Mouse (Mus musculus) CH12.LX (cell line): ENCODE measurements around the gene Pced1b. TPM values are rescaled to one million over a fixed set of nuclear protein-coding genes. Genes with fewer than 3 reads are reported as not detected.

Experiments
- DNase-seq: peaks from one replicate; pipeline ENCODE4 v3.0.0-alpha.2; 2013; ENCODE audit errors: extremely low read depth
- H3K27ac ChIP-seq: 2 replicates; pipeline ENCODE4 v1.5.1; 2012; ENCODE audit warnings: low read depth, mild to moderate bottlenecking, control low read depth, moderate library complexity; ENCODE audit not compliant: insufficient read depth
- H3K27me3 ChIP-seq: replicated peaks from 2 replicates; pipeline ENCODE3; 2012; ENCODE audit warnings: inconsistent platforms
- H3K36me3 ChIP-seq, 2 experiments: replicated peaks in 1 of 2; 2 replicates each; pipeline versions ENCODE3 to v1.6.1; 2012; ENCODE audit warnings: inconsistent platforms in 1 of 2, low read length in 1 of 2, mild to moderate bottlenecking in 1 of 2, mixed read lengths in 1 of 2, moderate library complexity in 1 of 2; ENCODE audit not compliant: control insufficient read depth in 1 of 2, insufficient read depth in 1 of 2
- H3K4me1 ChIP-seq, 2 experiments: 2 replicates each; pipeline ENCODE4 v1.6.1; 2012; ENCODE audit warnings: inconsistent platforms in 1 of 2, moderate library complexity in 1 of 2; ENCODE audit not compliant: insufficient read depth in 2 of 2, control insufficient read depth in 1 of 2
- H3K4me2 ChIP-seq: 2 replicates; pipeline ENCODE4 v1.6.1; 2012; ENCODE audit warnings: low read depth, mild to moderate bottlenecking, control low read depth; ENCODE audit not compliant: poor library complexity, insufficient read depth, severe bottlenecking
- H3K4me3 ChIP-seq, 3 experiments: fragments of 150-350 bp in 1 of 3; sonication (generic) in 1 of 3; replicated peaks in 1 of 3; 2 replicates each; pipeline versions ENCODE3 to v1.5.1; 2011 to 2012; ENCODE audit warnings: low read depth in 2 of 3, low read length in 2 of 3, mild to moderate bottlenecking in 2 of 3, moderate library complexity in 2 of 3, control low read depth in 1 of 3, improper control_type of control experiment in 1 of 3, inconsistent platforms in 1 of 3, mixed read lengths in 1 of 3; ENCODE audit not compliant: poor library complexity in 1 of 3
- H3K79me2 ChIP-seq: replicated peaks from 2 replicates; pipeline ENCODE4 v1.6.1; 2012; ENCODE audit warnings: mild to moderate bottlenecking, moderate library complexity; ENCODE audit not compliant: control insufficient read depth, poor library complexity, insufficient read depth, severe bottlenecking; ENCODE audit errors: extremely low read depth
- H3K9ac ChIP-seq: 2 replicates; pipeline ENCODE4 v1.6.1; 2012; ENCODE audit warnings: low read depth, mild to moderate bottlenecking, control low read depth, moderate library complexity; ENCODE audit not compliant: insufficient read depth
- H3K9me3 ChIP-seq: replicated peaks from 2 replicates; pipeline ENCODE3; 2012; ENCODE audit warnings: low read length, inconsistent platforms, mixed read lengths
- BHLHE40 ChIP-seq: IDR thresholded peaks from 2 replicates; pipeline ENCODE4 v1.6.1; 2011; ENCODE audit warnings: mild to moderate bottlenecking, low read depth, low read length, improper control_type of control experiment
- CHD1 ChIP-seq: IDR thresholded peaks from 2 replicates; pipeline ENCODE4 v1.6.1; 2012; ENCODE audit warnings: low read depth, low read length, improper control_type of control experiment, inconsistent platforms
- CHD2 ChIP-seq: IDR thresholded peaks from 2 replicates; pipeline ENCODE4 v1.6.1; 2011; ENCODE audit warnings: low read length, improper control_type of control experiment
- CTCF ChIP-seq, 2 experiments: IDR thresholded peaks in 1 of 2; conservative IDR thresholded peaks in 1 of 2; 2 replicates each; pipeline ENCODE4 v1.5.1; 2011 to 2012; ENCODE audit warnings: low read depth in 2 of 2, low read length in 2 of 2, improper control_type of control experiment in 1 of 2, inconsistent platforms in 1 of 2, mild to moderate bottlenecking in 1 of 2, moderate library complexity in 1 of 2
- E2F4 ChIP-seq: IDR thresholded peaks from 2 replicates; pipeline ENCODE4 v1.6.1; 2011; ENCODE audit warnings: low read depth, low read length, improper control_type of control experiment; ENCODE audit not compliant: insufficient replicate concordance
- ELF1 ChIP-seq: IDR thresholded peaks from 2 replicates; pipeline ENCODE4 v1.6.1; 2014; ENCODE audit warnings: low read depth, mild to moderate bottlenecking, inconsistent platforms, low read length, improper control_type of control experiment
- EP300 ChIP-seq: IDR thresholded peaks from 2 replicates; pipeline ENCODE4 v1.6.1; 2011; ENCODE audit warnings: low read length, improper control_type of control experiment
- ETS1 ChIP-seq: conservative IDR thresholded peaks from 2 replicates; pipeline ENCODE4 v1.6.1; 2012; ENCODE audit warnings: low read depth, mild to moderate bottlenecking, inconsistent platforms, low read length, improper control_type of control experiment, moderate library complexity
- GABPA ChIP-seq: IDR thresholded peaks from 2 replicates; pipeline ENCODE4 v1.6.1; 2012; ENCODE audit warnings: low read depth, low read length, improper control_type of control experiment, inconsistent platforms; ENCODE audit not compliant: insufficient replicate concordance
- HCFC1 ChIP-seq: IDR thresholded peaks from 2 replicates; pipeline ENCODE4 v1.6.1; 2012; ENCODE audit warnings: low read depth, mild to moderate bottlenecking, inconsistent platforms, low read length, improper control_type of control experiment
- IRF4 ChIP-seq: IDR thresholded peaks from 2 replicates; pipeline ENCODE4 v1.6.1; 2014; ENCODE audit warnings: low read depth, mild to moderate bottlenecking, inconsistent platforms, low read length, improper control_type of control experiment
- JUN ChIP-seq: IDR thresholded peaks from 2 replicates; pipeline ENCODE4 v1.6.1; 2011; ENCODE audit warnings: low read depth, mild to moderate bottlenecking, low read length, improper control_type of control experiment, moderate library complexity; ENCODE audit not compliant: insufficient read depth
- JUND ChIP-seq: conservative IDR thresholded peaks from 2 replicates; pipeline ENCODE4 v1.6.1; 2011; ENCODE audit warnings: low read depth, low read length, improper control_type of control experiment
- KAT2A ChIP-seq: IDR thresholded peaks from 2 replicates; pipeline ENCODE4 v1.6.1; 2012; ENCODE audit warnings: low read length, improper control_type of control experiment, inconsistent platforms; ENCODE audit not compliant: insufficient replicate concordance
- MAFK ChIP-seq: IDR thresholded peaks from 2 replicates; pipeline ENCODE4 v1.6.1; 2011; ENCODE audit warnings: low read length, improper control_type of control experiment; ENCODE audit not compliant: insufficient replicate concordance
- MAX ChIP-seq: IDR thresholded peaks from 2 replicates; pipeline ENCODE4 v1.6.1; 2011; ENCODE audit warnings: low read length, improper control_type of control experiment
- MAZ ChIP-seq: IDR thresholded peaks from 2 replicates; pipeline ENCODE4 v1.6.1; 2012; ENCODE audit warnings: low read depth, mild to moderate bottlenecking, inconsistent platforms, low read length, improper control_type of control experiment, moderate library complexity
- MEF2A ChIP-seq: IDR thresholded peaks from 2 replicates; pipeline ENCODE4 v1.6.1; 2014; ENCODE audit warnings: low read depth, mild to moderate bottlenecking, inconsistent platforms, low read length, improper control_type of control experiment, borderline replicate concordance
- MXI1 ChIP-seq: IDR thresholded peaks from 2 replicates; pipeline ENCODE4 v1.6.1; 2011; ENCODE audit warnings: mild to moderate bottlenecking, low read depth, low read length, improper control_type of control experiment
- MYC ChIP-seq: IDR thresholded peaks from 2 replicates; pipeline ENCODE4 v1.6.1; 2011; ENCODE audit warnings: low read depth, mild to moderate bottlenecking, improper control_type of control experiment, low read length
- NELFE ChIP-seq: IDR thresholded peaks from 2 replicates; pipeline ENCODE4 v1.6.1; 2011; ENCODE audit warnings: low read depth, low read length, improper control_type of control experiment
- NRF1 ChIP-seq: IDR thresholded peaks from 2 replicates; pipeline ENCODE4 v1.6.1; 2014; ENCODE audit warnings: low read depth, mild to moderate bottlenecking, inconsistent platforms, low read length, improper control_type of control experiment, moderate library complexity
- PAX5 ChIP-seq: IDR thresholded peaks from 2 replicates; pipeline ENCODE4 v1.6.1; 2012; ENCODE audit warnings: low read length, inconsistent platforms, mixed read lengths
- POLR2A ChIP-seq: IDR thresholded peaks from 2 replicates; pipeline ENCODE4 v1.6.1; 2011; ENCODE audit warnings: low read depth, mild to moderate bottlenecking, improper control_type of control experiment, low read length
- POLR2AphosphoS2 ChIP-seq: IDR thresholded peaks from 2 replicates; pipeline ENCODE4 v1.6.1; 2011; ENCODE audit warnings: low read depth, low read length, improper control_type of control experiment
- RAD21 ChIP-seq: IDR thresholded peaks from 2 replicates; pipeline ENCODE4 v1.6.1; 2011; ENCODE audit warnings: low read depth, mild to moderate bottlenecking, low read length, improper control_type of control experiment, moderate library complexity
- RCOR1 ChIP-seq: conservative IDR thresholded peaks from 2 replicates; pipeline ENCODE4 v1.6.1; 2012; ENCODE audit warnings: low read depth, mild to moderate bottlenecking, inconsistent platforms, low read length, improper control_type of control experiment
- SIN3A ChIP-seq: IDR thresholded peaks from 2 replicates; pipeline ENCODE4 v1.6.1; 2012; ENCODE audit warnings: low read length, improper control_type of control experiment, inconsistent platforms
- SMC3 ChIP-seq: IDR thresholded peaks from 2 replicates; pipeline ENCODE4 v1.6.1; 2011; ENCODE audit warnings: low read depth, low read length, improper control_type of control experiment
- TBP ChIP-seq: conservative IDR thresholded peaks from 2 replicates; pipeline ENCODE4 v1.6.1; 2011; ENCODE audit warnings: low read depth, low read length, improper control_type of control experiment
- TCF12 ChIP-seq: IDR thresholded peaks from 2 replicates; pipeline ENCODE4 v1.6.1; 2014; ENCODE audit warnings: low read depth, mild to moderate bottlenecking, inconsistent platforms, low read length, improper control_type of control experiment
- USF1 ChIP-seq: IDR thresholded peaks from 2 replicates; pipeline ENCODE4 v1.6.1; 2014; ENCODE audit warnings: low read depth, mild to moderate bottlenecking, inconsistent platforms, low read length, improper control_type of control experiment
- USF2 ChIP-seq: conservative IDR thresholded peaks from 2 replicates; pipeline ENCODE4 v1.6.1; 2011; ENCODE audit warnings: low read depth, low read length, improper control_type of control experiment
- ZC3H11A ChIP-seq: IDR thresholded peaks from 2 replicates; pipeline ENCODE4 v1.6.1; 2012; ENCODE audit warnings: low read depth, mild to moderate bottlenecking, inconsistent platforms, low read length, improper control_type of control experiment
- ZKSCAN1 ChIP-seq: IDR thresholded peaks from 2 replicates; pipeline ENCODE4 v1.6.1; 2012; ENCODE audit warnings: low read depth, inconsistent platforms, low read length, improper control_type of control experiment, borderline replicate concordance
- ZMIZ1 ChIP-seq: IDR thresholded peaks from 2 replicates; pipeline ENCODE4 v1.6.1; 2012; ENCODE audit warnings: low read depth, mild to moderate bottlenecking, inconsistent platforms, low read length, improper control_type of control experiment
- ZNF384 ChIP-seq: IDR thresholded peaks from 2 replicates; pipeline ENCODE4 v1.6.1; 2012; ENCODE audit warnings: low read depth, low read length, improper control_type of control experiment, inconsistent platforms
- dilution Hi-C: fragments of 300-500 bp; cut with MboI; formaldehyde crosslinking; loops from 2 replicates; pipeline ENCODE4 v1.14.3; 2020; ENCODE audit warnings: low sequenced_read_pairs; ENCODE audit not compliant: extremely low pct_unique_long_range_greater_than_20kb, extremely low pct_ligation_motif_present
- in situ Hi-C: fragments of 300-500 bp; cut with MboI; formaldehyde crosslinking; loops from 3 replicates; pipeline ENCODE4 v1.14.3; 2019; ENCODE audit warnings: low sequenced_read_pairs, low pct_ligation_motif_present, low pct_unique_long_range_greater_than_20kb, mixed read lengths
- polyA plus RNA-seq: library from polyadenylated mRNA; unstranded; fragments of >175 nt; gene quantifications from 2 replicates; pipeline ENCODE4 v1.2.1, GENCODE M21; 2012; ENCODE audit warnings: low read depth; ENCODE audit not compliant: insufficient read length
- total RNA-seq, 2 experiments: library from RNA; depleted of rRNA; stranded (reverse); fragments of 300-350 nt in 1 of 2; fragments of >200 nt in 1 of 2; gene quantifications; 2 replicates each; pipeline ENCODE4 v1.2.3; 2012 to 2014

Pced1b gene
- total and polyA plus RNA-seq, 3 experiments: 12.3 to 44.2 (median 21.1) TPM

- TF ChIP-seq ZMIZ1: no peak
- TF ChIP-seq TCF12: peak; percentile 79
- 0 out of 2 replicates have a peak, but pooled peaks have one; percentile 46 for TF ChIP-seq TBP
- TF ChIP-seq PAX5: no peak
- TF ChIP-seq, all 38 proteins: peak for 12
Measured at GRCm38 (mm10) chr15:97205776-97206175, 41.1 kb upstream of the Pced1b start (continued).

- Histone ChIP-seq H3K36me3 (peaks cover 0 to 9% of the 10 kb centered on the region in 2 experiments), H3K4me1 (peaks cover 5 to 16% of the 10 kb centered on the region in 2 experiments; a peak in 3 of 4 replicates), H3K9ac (peak overlapping the region; percentile 97), H3K79me2 (no peaks in the 10 kb centered on the region), H3K27me3 (no peaks in the 10 kb centered on the region), H3K4me2 (peak overlapping the region; percentile 92), H3K9me3 (peaks cover 4% of the 10 kb centered on the region), H3K4me3 (peak overlapping the region; percentile 65 to 78 (median 74)), H3K27ac (peak overlapping the region; percentile 93)
- peak; percentile 95 for DNase-seq
- dilution Hi-C loops: no loop called here
- in situ Hi-C loops: no loop called here
- TF ChIP-seq MAX (peak; percentile 96), GABPA (no peak), MAZ (0 out of 2 replicates have a peak, but pooled peaks have one; percentile 40), SMC3 (peak; percentile 55), HCFC1 (peak; percentile 76), USF2 (no peak), MXI1 (peak; percentile 91), CHD2 (peak; percentile 87), JUND (no peak), MAFK (no peak), ETS1 (no peak; the same call in 1 of the 2 replicates), CTCF (conservative IDR thresholded peaks at IDR 0.05 in 1 of 2, IDR thresholded peaks at IDR 0.05 in 1 of 2; ENCODE audit: low read depth in 2 of 2, low read length in 2 of 2) (peak; percentile 33 to 74; a peak in 3 of 4 replicates), NELFE (peak; percentile 90), SIN3A (no peak), MEF2A (peak; percentile 33; the same call in 1 of the 2 replicates), CHD1 (peak; percentile 68), ELF1 (peak; percentile 79), PAX5 (no peak), TCF12 (peak; percentile 87), RCOR1 (0 out of 2 replicates have a peak, but pooled peaks have one; percentile 61), NRF1 (peak; percentile 43; the same call in 1 of the 2 replicates), BHLHE40 (peak; percentile 64), USF1 (no peak; the same call in 1 of the 2 replicates), ZMIZ1 (peak; percentile 85), ZNF384 (peak; percentile 71), POLR2AphosphoS2 (no peak), POLR2A (peak; percentile 84), EP300 (peak; percentile 37; the same call in 1 of the 2 replicates), ZKSCAN1 (no peak; the same call in 1 of the 2 replicates), JUN (no peak), IRF4 (peak; percentile 56; the same call in 1 of the 2 replicates), KAT2A (peak; percentile 66; the same call in 1 of the 2 replicates), RAD21 (peak; percentile 31), E2F4 (0 out of 2 replicates have a peak, but pooled peaks have one; percentile 45), ZC3H11A (no peak), MYC (peak; percentile 96)
Measured at GRCm38 (mm10) chr15:97206506-97206905, 40.4 kb upstream of the Pced1b start.
